Mouse (Mus musculus) kidney, postnatal 36 days (tissue): ENCODE results near the gene Dmrta2.

ENCODE experiments used
- DNase-seq, 2 experiments: peaks; one replicate each; pipeline ENCODE4 v3.0.0; 2021 to 2022; ENCODE audit warnings: mixed read lengths in 2 of 2

Dmrta2 gene

GRCm38 (mm10) chr4:109977148-109978067 is at the start of gene Dmrta2:
TSS of gene Dmrta2 (plus strand) at chr4:109978053.
- DNase-seq = peak in 1 of 2 experiments; percentile 14

GRCm38 (mm10) chr4:109929058-109929457 is 48.8 kb upstream of the Dmrta2 start:
- DNase-seq = peak in 1 of 2 experiments; percentile 0

GRCm38 (mm10) chr4:109930445-109930844 is 47.4 kb upstream of the Dmrta2 start:
- peak in 1 of 2 experiments; percentile 14 for DNase-seq

- no peak for DNase-seq
Observed at GRCm38 (mm10) chr4:109930935-109931334, 46.9 kb upstream of the Dmrta2 start.

GRCm38 (mm10) chr4:109936557-109936956 is 41.3 kb upstream of the Dmrta2 start:
- DNase-seq = no peak

- no peak for DNase-seq
Observed at GRCm38 (mm10) chr4:109939291-109939690, 38.6 kb upstream of the Dmrta2 start.

- no peak for DNase-seq
Observed at GRCm38 (mm10) chr4:109945554-109945953, 32.3 kb upstream of the Dmrta2 start.

- no peak for DNase-seq
Observed at GRCm38 (mm10) chr4:109949307-109949706, 28.5 kb upstream of the Dmrta2 start.

GRCm38 (mm10) chr4:109953509-109953908 is 24.3 kb upstream of the Dmrta2 start:
- DNase-seq = no peak

GRCm38 (mm10) chr4:109960201-109960935 is 17.5 kb upstream of the Dmrta2 start:
- DNase-seq = no peak

- DNase-seq = no peak
Observed at GRCm38 (mm10) chr4:109963570-109964279, 14.1 kb upstream of the Dmrta2 start.

- no peak for DNase-seq
Observed at GRCm38 (mm10) chr4:109969561-109969960, 8.3 kb upstream of the Dmrta2 start.

- peak in 1 of 2 experiments; percentile 3 for DNase-seq
Observed at GRCm38 (mm10) chr4:109973991-109974654, 3.7 kb upstream of the Dmrta2 start.

- no peak for DNase-seq
Observed at GRCm38 (mm10) chr4:109974655-109975380, 3.0 kb upstream of the Dmrta2 start.

- DNase-seq = no peak
Observed at GRCm38 (mm10) chr4:109975381-109976240, 2.2 kb upstream of the Dmrta2 start.

- peak in 1 of 2 experiments; percentile 6 for DNase-seq
Observed at GRCm38 (mm10) chr4:109976273-109977147, 1.3 kb upstream of the Dmrta2 start.

GRCm38 (mm10) chr4:109978068-109978857 is 410 bp downstream of the Dmrta2 start:
- DNase-seq = peak in 1 of 2 experiments; percentile 22

GRCm38 (mm10) chr4:109978858-109979340 is 1.0 kb downstream of the Dmrta2 start:
- DNase-seq = peak in 1 of 2 experiments; percentile 10
